Mouse (Mus musculus) cerebellum, postnatal 14 days (tissue): ENCODE data around the gene Lgr4.

ENCODE experiments used
- DNase-seq, 2 experiments: peaks; one replicate each; pipeline ENCODE4 v3.0.0; 2021; ENCODE audit warnings: mixed read lengths in 2 of 2

The Lgr4 gene

GRCm38 (mm10) chr2:110036265-110036664 is 118.8 kb downstream of the Lgr4 start:
- DNase-seq = no peak

GRCm38 (mm10) chr2:110036665-110037064 is 119.2 kb downstream of the Lgr4 start:
- no peak for DNase-seq

- no peak for DNase-seq
These were observed 119.8 kb downstream of the Lgr4 start for GRCm38 (mm10) chr2:110037221-110037620.

DNA sequence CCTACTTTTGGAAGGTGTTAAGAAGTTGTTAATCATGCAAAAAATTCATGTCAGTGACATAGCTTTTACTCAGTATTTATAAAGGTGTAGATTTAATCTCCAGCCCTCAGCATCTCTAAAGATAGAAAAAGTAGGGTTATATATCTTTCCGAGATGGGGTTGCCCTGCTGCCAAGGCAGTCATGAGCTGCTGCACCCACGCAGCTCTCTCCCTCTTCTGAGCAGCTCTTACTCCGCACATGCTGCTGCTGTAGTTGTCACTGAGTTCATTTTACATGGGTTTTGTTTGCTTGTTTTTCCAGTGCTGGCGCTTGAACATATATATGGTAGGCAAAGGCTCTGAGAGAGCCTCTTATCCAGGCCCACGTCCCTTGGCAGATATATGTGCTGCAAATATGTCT is 120.9 kb downstream of the Lgr4 start:
- no peak for DNase-seq

GRCm38 (mm10) chr2:110042861-110043760 is 125.7 kb downstream of the Lgr4 start:
- no peak for DNase-seq

GRCm38 (mm10) chr2:110058424-110058823 is 141.0 kb downstream of the Lgr4 start:
- no peak for DNase-seq

DNA sequence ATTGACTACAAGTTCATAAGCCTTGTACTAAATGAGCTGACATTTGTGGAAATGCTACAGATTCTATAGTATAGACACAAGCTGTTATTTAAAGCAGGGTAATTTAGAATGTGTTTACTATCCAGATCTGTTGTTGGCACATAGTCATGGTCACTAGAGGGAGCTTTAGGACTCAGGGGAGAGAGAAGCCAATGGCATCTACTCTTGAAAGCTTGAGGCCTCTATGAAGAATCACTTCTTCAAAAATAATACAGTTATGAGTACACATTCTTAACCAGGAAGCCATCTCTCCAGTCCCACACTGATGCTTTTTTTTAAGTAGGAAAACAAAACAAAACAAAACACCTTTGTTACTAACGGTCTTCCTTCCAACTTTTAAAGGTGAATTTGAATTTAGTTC is 145.7 kb downstream of the Lgr4 start:
- peak in 1 of 2 experiments; percentile 10 for DNase-seq
